9 mouse cellular contexts compared by ENCODE assay signal in the genomic region with DNA sequence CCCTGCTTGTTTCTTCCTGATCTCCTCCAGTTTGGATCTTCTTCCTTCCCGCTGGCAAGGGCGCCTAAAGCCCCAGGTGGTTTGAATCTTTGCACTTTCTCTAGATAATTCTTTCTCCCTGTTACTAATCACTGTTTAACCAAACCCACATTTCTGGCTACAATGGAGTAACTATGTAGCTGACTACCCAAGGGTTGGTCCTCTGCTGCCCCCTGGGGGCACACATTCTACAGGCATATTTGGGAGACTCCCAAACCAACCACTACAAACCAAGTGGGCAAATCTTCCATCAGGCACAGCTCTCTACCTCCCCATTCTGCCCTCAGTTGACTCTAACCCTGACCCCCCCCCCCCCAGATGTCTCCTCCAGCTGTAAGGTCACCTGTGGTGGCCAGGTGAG.
DNase-seq lines count a peak whose midpoint lies in the region; ATAC-seq and TF ChIP-seq lines count a peak whose summit lies in the region.
"Had no signal": no experiment of that assay in that cellular context is flagged by ENCODE, and none has a peak within 500 bp of the region (broad histone marks: within the 10 kb centered on the region; RNA-seq: fewer than 3 reads in every experiment).

No protein-coding gene starts in this region.

- TF ChIP-seq POLR2A in heart, adult 2 months (IDR thresholded peaks at IDR 0.05; ENCODE audit: insufficient read depth, low read depth, low read length), result no peak
- no peak for TF ChIP-seq POLR2A in bone marrow, adult 2 months (IDR thresholded peaks at IDR 0.05; ENCODE audit: borderline replicate concordance, control insufficient read depth, low read depth, low read length)

- no peak for ATAC-seq in heart, embryonic 12.5 days (ENCODE audit: insufficient number of reproducible peaks, low FRiP score)
- peak; percentile 53; the same call in 1 of the 2 replicates for ATAC-seq in embryonic facial prominence, embryonic 14.5 days (ENCODE audit: low read depth)
- ATAC-seq in midbrain, embryonic 14.5 days (ENCODE audit: low FRiP score, low TSS enrichment), result no peak

- H3K4me2 ChIP-seq in heart, embryonic 12.5 days, result no peak overlapping the region
- no peak overlapping the region for H3K4me2 ChIP-seq in embryonic facial prominence, embryonic 14.5 days (ENCODE audit: low read depth, low read length)
- no peak overlapping the region for H3K4me2 ChIP-seq in midbrain, embryonic 14.5 days (ENCODE audit: low read length)

- DNase-seq in heart, adult 2 months, result peak; percentile 56 to 70
- peak; percentile 89 for DNase-seq in embryonic facial prominence, embryonic 14.5 days (ENCODE audit: low spot score)
- peak; percentile 82 for DNase-seq in heart, postnatal 4 days
- peak; percentile 57 to 63 for DNase-seq in left cerebral cortex, adult 2 months (ENCODE audit: extremely low spot score in 1 of 2, low spot score in 2 of 2)
- DNase-seq in midbrain, embryonic 14.5 days, result peak; percentile 72
- DNase-seq in telencephalon, adult 2 months (ENCODE audit: low read depth, low spot score), result peak; percentile 19

- H3K9me3 ChIP-seq in heart, embryonic 12.5 days (replicated peaks), result 0 out of 2 replicates have a peak, but pooled peaks cover 2% of the 10 kb centered on the region
- H3K9me3 ChIP-seq in embryonic facial prominence, embryonic 14.5 days (ENCODE audit: control insufficient read depth, low read length), result peaks cover 3% of the 10 kb centered on the region; the same call in 1 of the 2 replicates
- H3K9me3 ChIP-seq in midbrain, embryonic 14.5 days (ENCODE audit: control insufficient read depth, low read length), result no peaks in the 10 kb centered on the region

- WGBS in heart, adult 2 months, result 60% methylated on average over 2 of the region's 2 CpGs
- 62% methylated on average over 2 of the region's 2 CpGs for WGBS in heart, embryonic 12.5 days
- 35% methylated on average over 2 of the region's 2 CpGs for WGBS in bone marrow, adult 2 months
- 23% methylated on average over 2 of the region's 2 CpGs for WGBS in embryonic facial prominence, embryonic 14.5 days
- 74% methylated on average over 2 of the region's 2 CpGs for WGBS in midbrain, embryonic 14.5 days

- no peak overlapping the region for H3K27ac ChIP-seq in heart, adult 2 months
- no peak overlapping the region for H3K27ac ChIP-seq in heart, embryonic 12.5 days (ENCODE audit: poor library complexity, severe bottlenecking)
- H3K27ac ChIP-seq in bone marrow, adult 2 months (ENCODE audit: control insufficient read depth, insufficient read depth, low read depth, low read length, poor library complexity), result no peak overlapping the region
- no peak overlapping the region for H3K27ac ChIP-seq in embryonic facial prominence, embryonic 14.5 days (replicated peaks; ENCODE audit: low read depth, low read length)
- no peak overlapping the region for H3K27ac ChIP-seq in left cerebral cortex, adult 2 months
- H3K27ac ChIP-seq in midbrain, embryonic 14.5 days (replicated peaks; ENCODE audit: low read depth, low read length), result no peak overlapping the region

- TF ChIP-seq CTCF in heart, adult 2 months (IDR thresholded peaks at IDR 0.05), result peak; percentile 78
- TF ChIP-seq CTCF in bone marrow, adult 2 months (IDR thresholded peaks at IDR 0.05; ENCODE audit: control insufficient read depth, insufficient read depth, low read length), result peak; percentile 50; the same call in 1 of the 2 replicates
- TF ChIP-seq CTCF in left cerebral cortex, adult 2 months (IDR thresholded peaks at IDR 0.05), result peak; percentile 70

- H3K4me1 ChIP-seq in heart, adult 2 months (ENCODE audit: control insufficient read depth, insufficient read depth, low read length), result no peaks in the 10 kb centered on the region
- H3K4me1 ChIP-seq in heart, embryonic 12.5 days (replicated peaks), result peaks cover 4% of the 10 kb centered on the region; the same call in 1 of the 2 replicates
- no peaks in the 10 kb centered on the region for H3K4me1 ChIP-seq in bone marrow, adult 2 months (ENCODE audit: control insufficient read depth, insufficient read depth, low read length)
- peaks cover 7% of the 10 kb centered on the region; the same call in 1 of the 2 replicates for H3K4me1 ChIP-seq in embryonic facial prominence, embryonic 14.5 days (ENCODE audit: control insufficient read depth, insufficient read depth, low read length)
- peaks cover 6% of the 10 kb centered on the region for H3K4me1 ChIP-seq in midbrain, embryonic 14.5 days (ENCODE audit: control insufficient read depth, insufficient read depth, low read length)

- H3K36me3 ChIP-seq in heart, adult 2 months (ENCODE audit: control insufficient read depth, insufficient read depth, low read length), result no peaks in the 10 kb centered on the region
- no peaks in the 10 kb centered on the region for H3K36me3 ChIP-seq in heart, embryonic 12.5 days
- no peaks in the 10 kb centered on the region for H3K36me3 ChIP-seq in embryonic facial prominence, embryonic 14.5 days (ENCODE audit: control insufficient read depth, insufficient read depth, low read length)
- H3K36me3 ChIP-seq in midbrain, embryonic 14.5 days (ENCODE audit: control insufficient read depth, insufficient read depth, low read length), result no peaks in the 10 kb centered on the region

- intact Hi-C loops in heart, adult 2 months (cut with DNase I), result loop anchor here (1.0 to 10.0 kb wide), 4 partner anchors 53 to 479 kb away; no protein-coding TSS in a partner anchor
- intact Hi-C loops in left cerebral cortex, adult 2 months (cut with DNase I), result loop anchor here (1.0 kb wide), 1 partner anchor 87 kb away; no protein-coding TSS in a partner anchor

- no peaks in the 10 kb centered on the region for H3K27me3 ChIP-seq in heart, adult 2 months (ENCODE audit: control insufficient read depth, insufficient read depth, low read length)
- H3K27me3 ChIP-seq in heart, embryonic 12.5 days (replicated peaks), result no peaks in the 10 kb centered on the region
- no peaks in the 10 kb centered on the region for H3K27me3 ChIP-seq in embryonic facial prominence, embryonic 14.5 days (replicated peaks; ENCODE audit: control insufficient read depth, insufficient read depth, low read length)
- H3K27me3 ChIP-seq in midbrain, embryonic 14.5 days (ENCODE audit: control insufficient read depth, insufficient read depth, low read length), result no peaks in the 10 kb centered on the region

- no peak overlapping the region for H3K9ac ChIP-seq in heart, adult 2 months (ENCODE audit: low read depth, low read length)
- no peak overlapping the region for H3K9ac ChIP-seq in heart, embryonic 12.5 days
- H3K9ac ChIP-seq in embryonic facial prominence, embryonic 14.5 days (ENCODE audit: low read depth, low read length), result no peak overlapping the region
- H3K9ac ChIP-seq in midbrain, embryonic 14.5 days (replicated peaks; ENCODE audit: low read length), result no peak overlapping the region

- no peak overlapping the region for H3K4me3 ChIP-seq in heart, adult 2 months
- no peak overlapping the region for H3K4me3 ChIP-seq in heart, embryonic 12.5 days
- no peak overlapping the region for H3K4me3 ChIP-seq in bone marrow, adult 2 months (replicated peaks; ENCODE audit: control insufficient read depth, low read depth, low read length)
- H3K4me3 ChIP-seq in embryonic facial prominence, embryonic 14.5 days (ENCODE audit: low read depth, low read length), result no peak overlapping the region
- no peak overlapping the region for H3K4me3 ChIP-seq in left cerebral cortex, adult 2 months
- no peak overlapping the region for H3K4me3 ChIP-seq in midbrain, embryonic 14.5 days (replicated peaks; ENCODE audit: low read depth, low read length)
- H3K4me3 ChIP-seq: myocyte had no signal

- no peaks in the 10 kb centered on the region for H3K79me2 ChIP-seq in heart, adult 2 months (replicated peaks; ENCODE audit: control insufficient read depth, insufficient read depth, low read length)

- TF ChIP-seq EP300 in heart, adult 2 months (IDR thresholded peaks at IDR 0.05; ENCODE audit: insufficient read depth, low read depth, low read length), result no peak

Comparison
In these comparisons a context has a peak if more than half of its experiments do, and no peak if none do; other contexts are left out.
1. DNase-seq: peak in every context shown above with its lines; median percentile 89 in embryonic facial prominence, embryonic 14.5 days; 82 in heart, postnatal 4 days; 72 in midbrain, embryonic 14.5 days; 63 in heart, adult 2 months; 60 in left cerebral cortex, adult 2 months; 19 in telencephalon, adult 2 months.